Mouse (Mus musculus) embryo, embryonic 11.5 days (tissue): Measurements from ENCODE around the gene Fam161a.
"Not testable (repeated sequence)": the region's sequence is repeated elsewhere in the genome, so short reads cannot be mapped to it uniquely, and the experiment has no call there.

Source experiments
- DNase-seq: peaks from one replicate; pipeline ENCODE4 v3.0.0-alpha.2; 2012; ENCODE audit warnings: low read depth, low spot score

Gene Fam161a

DNA sequence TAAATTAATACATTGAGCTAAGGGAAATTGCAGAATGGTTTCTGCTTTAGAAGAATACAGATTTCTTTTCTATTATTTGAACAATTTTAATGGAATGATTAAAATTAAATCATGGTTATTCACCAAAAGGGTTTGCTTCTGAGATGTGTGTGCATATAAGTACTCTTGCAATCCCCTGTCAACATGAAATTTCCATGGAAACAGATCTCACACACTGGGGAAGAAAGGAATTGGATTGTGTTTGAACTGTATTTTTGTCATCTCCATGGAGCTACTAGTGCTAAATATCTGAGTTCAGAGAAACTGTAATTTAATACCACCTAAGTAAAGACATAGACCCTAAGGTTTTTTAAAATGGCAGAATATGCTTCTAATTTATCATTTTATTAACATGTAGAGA is 42.3 kb downstream of the Fam161a start:
- DNase-seq = no peak

DNA sequence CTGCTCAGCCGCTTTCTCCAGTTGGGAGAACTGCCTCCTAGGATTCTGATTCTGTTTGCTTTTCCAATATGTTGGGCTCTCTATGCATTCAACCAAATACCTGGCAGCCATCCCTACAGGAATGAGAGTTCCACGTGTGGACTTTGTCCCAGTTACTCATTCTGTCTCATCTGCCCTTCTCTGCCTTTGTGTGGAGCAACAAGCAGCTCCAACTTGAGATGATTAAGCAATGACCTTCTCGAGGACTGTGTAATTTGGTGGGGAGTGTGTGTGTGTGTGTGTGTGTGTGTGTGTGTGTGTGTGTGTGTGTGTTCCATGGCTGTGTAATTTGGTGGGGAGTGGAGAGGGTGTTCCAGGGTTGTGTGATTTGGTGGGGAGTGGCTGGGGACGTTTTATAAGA is 45.0 kb downstream of the Fam161a start:
- DNase-seq = no peak

- no peak for DNase-seq
Measured at GRCm38 (mm10) chr11:23063153-23063552, 55.8 kb downstream of the Fam161a start.

DNA sequence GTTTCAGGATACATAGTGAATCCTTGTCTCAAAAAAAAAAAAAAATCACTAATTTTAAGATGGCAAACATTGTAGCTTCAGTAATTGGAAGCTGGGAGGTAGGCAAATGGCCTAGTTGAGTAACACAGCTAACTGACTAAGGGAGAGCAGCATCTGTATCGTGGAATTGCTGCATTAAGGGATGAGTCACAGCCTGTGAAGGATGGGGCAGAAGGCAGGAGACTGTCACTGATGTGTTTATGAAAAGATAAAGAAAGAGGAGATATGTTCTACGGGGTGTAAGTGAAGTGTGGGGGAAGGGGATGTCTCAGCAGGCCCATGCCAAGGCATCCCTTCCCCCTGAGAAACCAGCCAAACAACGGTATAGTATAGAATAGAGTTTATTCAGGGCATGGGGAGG is 56.5 kb downstream of the Fam161a start:
- DNase-seq = no peak

DNA sequence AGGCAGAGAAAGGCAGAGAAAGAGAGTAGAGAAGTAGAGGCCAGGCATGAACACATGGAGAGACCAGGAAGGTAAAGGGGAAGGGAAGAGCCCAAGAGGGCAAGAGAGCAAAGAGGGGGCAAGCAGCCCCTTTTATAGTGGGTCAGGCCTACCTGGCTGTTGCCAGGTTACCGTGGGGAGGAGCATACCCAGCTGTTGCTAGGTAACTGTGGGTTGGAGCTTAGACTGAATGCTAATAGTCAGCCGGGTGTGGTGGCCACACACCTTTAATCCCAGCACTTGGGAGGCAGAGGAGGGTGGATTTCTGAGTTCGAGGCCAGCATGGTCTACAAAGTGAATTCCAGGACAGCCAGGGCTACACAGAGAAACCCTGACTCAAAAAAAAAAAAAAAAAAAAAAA is 56.9 kb downstream of the Fam161a start:
- DNase-seq = not testable (repeated sequence)

- no peak for DNase-seq
Measured at GRCm38 (mm10) chr11:23065167-23065668, 57.9 kb downstream of the Fam161a start.

GRCm38 (mm10) chr11:23067395-23068136 is 60.2 kb downstream of the Fam161a start:
- peak; percentile 85 for DNase-seq

DNA sequence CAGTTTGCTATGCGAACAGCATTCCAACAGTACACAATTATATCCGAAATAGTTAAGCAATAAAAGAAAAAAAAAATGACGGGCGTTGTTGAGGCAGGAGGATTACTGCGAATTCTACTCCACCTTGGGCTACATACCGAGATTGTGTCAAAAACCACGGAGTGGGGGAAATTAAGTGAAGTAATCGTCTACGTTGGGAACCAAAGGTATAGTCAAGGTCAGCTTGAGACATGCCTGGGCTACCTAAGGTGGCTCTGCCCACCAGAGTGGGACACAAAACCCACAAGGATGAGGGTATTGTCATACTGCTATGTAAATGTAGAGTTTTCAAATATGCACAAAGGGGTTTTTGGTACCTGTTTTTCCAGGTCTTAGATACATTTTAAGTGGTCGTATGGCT is 60.9 kb downstream of the Fam161a start:
- no peak for DNase-seq

GRCm38 (mm10) chr11:23068986-23069385 is 61.7 kb downstream of the Fam161a start:
- not testable (repeated sequence) for DNase-seq

DNA sequence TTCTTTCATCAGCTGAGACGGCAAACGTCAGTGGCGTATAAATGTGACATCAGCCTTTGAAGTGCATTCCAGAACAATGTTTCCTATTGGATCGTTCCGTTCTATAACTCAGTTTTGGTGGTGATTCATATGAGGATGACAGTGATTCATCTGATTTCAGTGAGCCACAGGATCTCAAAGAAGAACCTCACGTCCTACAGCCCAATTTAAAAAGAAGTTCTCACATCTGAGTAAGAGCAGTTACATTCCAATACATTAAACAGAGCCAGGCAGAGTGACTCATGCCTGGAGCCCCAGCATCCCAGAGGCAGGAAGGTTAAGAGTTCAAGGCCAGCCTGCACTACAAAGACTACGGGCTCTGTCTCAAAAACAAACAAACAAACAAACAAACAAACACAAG is 67.5 kb downstream of the Fam161a start:
- no peak for DNase-seq

DNA sequence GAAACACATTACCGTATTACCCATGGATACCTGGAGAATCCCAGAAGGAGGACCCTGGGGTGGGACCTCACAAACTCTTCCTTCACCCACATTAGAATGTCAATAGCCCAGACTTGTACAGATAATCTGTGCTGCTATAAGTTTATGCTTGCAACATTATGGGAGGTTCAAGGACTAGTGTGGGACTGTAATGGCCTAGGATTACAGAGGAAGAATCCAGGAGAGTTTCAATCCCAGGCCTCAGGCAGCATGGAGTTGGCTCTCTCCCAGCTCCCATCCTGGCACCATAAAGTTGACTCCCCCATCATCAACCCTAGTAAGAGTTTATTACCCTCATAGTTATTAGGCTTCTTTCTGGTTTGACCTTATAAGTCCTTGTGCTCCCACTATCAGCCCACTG is 71.2 kb downstream of the Fam161a start:
- no peak for DNase-seq
